Mouse (Mus musculus): ENCODE results near the gene Rnf7.

The Rnf7 gene

GRCm38 (mm10) chr9:96469556-96470265 is 8.8 kb downstream of the Rnf7 start:
- no peak for DNase-seq

GRCm38 (mm10) chr9:96463708-96464107 is 14.8 kb downstream of the Rnf7 start:
- DNase-seq, result peak; percentile 24

GRCm38 (mm10) chr9:96461607-96462006 is 16.9 kb downstream of the Rnf7 start:
- no peak for DNase-seq

- DNase-seq, result peak; percentile 55
Measured at GRCm38 (mm10) chr9:96460117-96460865, 18.2 kb downstream of the Rnf7 start.

DNA sequence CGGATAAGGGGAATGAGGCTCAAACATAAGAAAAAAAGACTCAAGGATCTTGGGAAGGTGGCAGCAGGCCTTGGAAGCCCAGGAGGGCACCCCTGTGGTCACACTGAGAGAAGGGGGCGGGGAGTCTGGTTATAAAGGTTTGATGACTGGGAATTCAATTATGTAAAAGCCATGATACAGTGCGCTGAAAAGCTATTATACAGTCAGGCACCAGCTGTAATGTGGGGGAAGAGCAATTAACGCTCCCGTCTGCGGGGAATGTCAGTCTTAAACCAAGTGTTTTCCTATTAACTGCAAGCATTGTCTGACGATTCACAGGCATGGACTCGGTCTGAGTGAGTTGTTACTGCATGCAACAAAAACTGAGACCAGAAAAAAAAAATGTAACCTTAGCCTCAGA is 22.9 kb downstream of the Rnf7 start:
- DNase-seq, result no peak

DNA sequence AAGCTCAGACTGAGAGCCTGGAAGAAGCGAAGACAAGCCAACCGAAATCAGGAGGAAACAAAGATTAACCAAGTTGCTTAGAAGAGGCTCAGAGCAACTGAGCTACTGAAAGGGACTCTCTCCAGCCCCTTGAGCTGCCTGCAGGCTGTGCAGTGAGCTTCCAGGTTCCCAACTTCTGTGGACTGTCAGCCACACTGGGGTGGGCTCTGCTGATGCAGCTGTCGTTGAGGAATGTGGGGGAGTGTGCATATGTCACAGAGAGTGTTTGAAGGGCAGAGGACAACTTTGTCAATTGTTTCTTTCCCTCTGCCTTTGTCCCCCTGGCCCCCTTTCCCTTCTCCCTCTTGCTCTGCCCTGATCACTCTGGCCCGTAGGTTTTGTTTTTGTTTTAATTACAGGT is 25.5 kb downstream of the Rnf7 start:
- DNase-seq, result no peak

DNA sequence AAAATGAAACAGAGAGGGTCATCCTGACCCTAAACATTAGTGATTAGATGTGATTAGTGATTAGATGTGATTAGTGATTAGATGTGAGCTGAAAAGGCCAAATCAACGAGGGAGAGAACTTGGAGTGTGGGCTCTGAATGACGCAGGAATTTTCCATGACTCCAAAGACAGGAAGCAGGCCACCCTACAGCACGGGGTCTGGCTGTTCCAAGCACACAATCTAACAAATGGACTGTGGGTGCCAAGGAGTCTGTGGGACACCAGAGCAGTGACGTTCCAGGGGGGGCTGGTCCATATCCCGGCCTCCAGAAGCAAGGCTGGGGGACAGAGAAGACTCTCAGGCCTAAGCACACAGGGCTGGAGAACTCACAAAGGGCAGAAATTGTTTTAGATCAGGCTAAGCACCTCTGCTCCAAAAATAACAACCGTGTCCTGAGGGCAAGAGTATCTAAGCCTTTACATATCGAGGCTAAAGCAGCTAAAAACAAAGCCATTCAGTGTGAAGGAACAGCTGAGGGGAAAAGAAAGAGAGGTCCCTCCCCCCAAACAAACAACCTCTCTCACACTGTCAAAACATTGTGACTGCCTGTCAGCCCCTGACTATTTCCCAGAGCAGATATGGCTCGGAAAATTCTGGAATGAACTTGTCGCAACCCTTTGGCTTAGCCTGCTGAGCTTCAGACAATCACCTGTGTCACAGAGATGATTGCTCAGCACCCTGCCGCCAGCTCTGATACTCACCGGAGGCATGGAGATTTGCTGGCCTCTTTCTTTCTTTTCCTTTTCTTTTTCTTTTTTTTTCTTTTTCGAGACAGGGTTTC is 27.4 kb downstream of the Rnf7 start:
- DNase-seq, result no peak

DNA sequence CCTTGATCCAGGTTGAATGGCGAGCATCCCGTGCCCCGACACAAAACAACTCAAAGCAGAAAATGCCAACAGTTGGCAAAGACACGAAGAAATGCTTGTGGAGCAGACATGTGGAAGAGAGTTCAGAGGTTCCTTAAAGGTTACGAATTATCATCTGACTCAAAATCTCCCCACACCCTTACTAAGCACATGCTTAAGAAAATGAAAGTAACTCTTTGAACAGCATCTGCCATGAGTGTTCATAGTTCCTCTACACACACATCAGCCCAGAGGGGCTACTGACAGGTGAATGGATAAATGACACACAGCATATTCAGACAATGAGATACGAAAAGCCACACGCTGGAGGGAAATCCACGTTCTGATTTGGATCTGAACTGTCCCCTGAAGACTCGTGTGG is 29.0 kb downstream of the Rnf7 start:
- DNase-seq, result no peak

DNA sequence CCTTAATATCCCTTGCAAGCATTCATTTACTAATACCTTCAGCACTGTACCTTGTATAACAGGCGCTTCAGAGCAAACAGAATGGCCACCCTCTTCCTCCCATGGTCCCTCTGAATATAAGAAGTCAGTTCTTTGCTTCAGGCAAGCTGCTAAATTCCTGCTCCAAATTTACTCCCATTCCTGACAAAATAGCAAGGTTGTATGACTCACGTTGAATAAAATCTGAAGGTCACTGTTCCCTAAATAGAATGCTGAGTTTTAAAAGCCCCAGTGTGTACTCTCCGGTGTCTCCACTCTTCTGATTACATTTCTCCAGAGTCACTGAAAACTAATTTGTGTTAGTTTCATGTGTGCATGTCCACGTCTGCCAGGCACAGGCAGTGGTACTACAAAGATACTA is 33.1 kb downstream of the Rnf7 start:
- no peak for DNase-seq

GRCm38 (mm10) chr9:96442081-96442480 is 36.4 kb downstream of the Rnf7 start:
- peak; percentile 88 for DNase-seq

- peak; percentile 56 for DNase-seq
Measured at GRCm38 (mm10) chr9:96438334-96438871, 40.1 kb downstream of the Rnf7 start.

DNA sequence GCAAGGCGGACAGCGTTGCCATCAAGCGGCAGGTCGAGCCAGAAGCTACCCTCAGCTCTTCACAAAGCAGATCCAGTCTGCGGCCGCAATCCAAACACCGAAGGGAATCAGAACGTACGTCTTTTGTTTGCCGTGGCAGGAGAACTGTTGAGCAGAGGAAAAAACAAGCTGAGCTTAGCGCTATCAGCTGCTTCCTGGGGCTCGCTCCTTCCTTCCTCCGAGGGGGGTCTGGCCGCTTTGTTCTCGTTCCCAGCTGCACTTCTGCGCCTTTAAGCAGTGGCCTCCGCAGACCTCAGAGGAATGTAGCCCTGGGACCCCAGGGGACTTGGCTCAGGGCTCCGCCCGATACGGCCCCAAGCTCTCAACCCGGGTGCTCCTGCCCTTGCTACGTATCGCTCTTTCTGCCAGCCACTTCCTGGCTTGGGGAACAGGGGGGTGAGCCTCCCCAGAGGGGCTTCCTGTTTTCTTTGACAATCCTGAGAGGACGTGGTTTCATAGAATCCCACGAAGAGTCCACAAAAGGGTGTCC is 40.6 kb downstream of the Rnf7 start:
- DNase-seq, result peak; percentile 77

GRCm38 (mm10) chr9:96436901-96437804 is 41.3 kb downstream of the Rnf7 start:
- peak; percentile 55 for DNase-seq

DNA sequence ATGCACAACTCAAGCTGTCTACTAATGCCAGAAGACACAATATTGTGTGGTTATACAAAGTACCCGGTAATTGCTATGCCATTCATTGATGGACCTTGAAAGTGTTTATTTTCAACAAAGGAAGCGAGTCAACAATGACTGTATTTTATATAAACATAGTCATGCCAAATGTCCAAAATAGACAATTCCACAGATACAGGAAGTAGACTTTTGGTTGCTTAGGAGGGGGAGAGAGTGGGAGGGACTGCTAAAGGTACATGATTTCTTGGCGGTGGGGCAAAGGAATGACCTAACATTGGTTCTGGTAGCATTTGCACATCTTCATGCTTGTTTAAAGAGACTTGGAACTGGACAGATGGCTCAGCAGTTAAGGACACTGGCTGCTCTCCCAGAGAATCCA is 45.9 kb downstream of the Rnf7 start:
- no peak for DNase-seq

- peak; percentile 86 for DNase-seq
Measured at GRCm38 (mm10) chr9:96431081-96431480, 47.4 kb downstream of the Rnf7 start.

DNA sequence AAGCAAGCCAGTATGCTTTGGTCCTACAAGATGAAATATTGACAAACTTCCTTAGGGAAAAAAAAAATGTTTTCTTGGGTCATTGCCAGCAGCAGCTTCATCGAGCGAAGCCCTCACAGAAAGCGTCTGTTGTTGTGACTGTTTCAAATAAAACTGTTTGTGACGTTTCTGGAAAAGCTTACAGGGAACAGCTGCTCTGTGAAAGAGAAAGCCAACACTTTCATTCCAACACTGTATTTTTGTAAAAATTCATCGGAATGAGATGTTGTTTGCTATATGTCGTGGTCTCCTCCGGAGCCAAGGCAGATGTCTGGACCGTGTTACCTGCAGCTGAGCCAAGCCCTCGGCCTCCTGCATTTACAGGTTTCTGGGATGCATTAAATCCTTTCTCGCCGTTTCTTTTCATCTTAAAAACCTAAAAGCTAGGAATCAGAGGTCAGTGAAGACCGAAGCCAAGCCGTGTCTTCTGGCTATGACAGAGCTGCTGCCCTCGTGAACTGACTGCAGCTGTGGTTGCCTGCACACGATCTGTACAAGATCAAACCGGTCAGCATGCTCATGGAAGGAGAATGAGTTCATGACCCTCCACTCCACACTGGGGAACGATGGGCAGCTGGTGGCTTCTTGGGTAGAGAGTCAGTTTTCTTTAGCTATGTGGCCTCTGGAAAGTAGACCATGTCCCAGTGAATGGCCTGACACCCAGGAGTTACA is 50.0 kb downstream of the Rnf7 start:
- no peak for DNase-seq

DNA sequence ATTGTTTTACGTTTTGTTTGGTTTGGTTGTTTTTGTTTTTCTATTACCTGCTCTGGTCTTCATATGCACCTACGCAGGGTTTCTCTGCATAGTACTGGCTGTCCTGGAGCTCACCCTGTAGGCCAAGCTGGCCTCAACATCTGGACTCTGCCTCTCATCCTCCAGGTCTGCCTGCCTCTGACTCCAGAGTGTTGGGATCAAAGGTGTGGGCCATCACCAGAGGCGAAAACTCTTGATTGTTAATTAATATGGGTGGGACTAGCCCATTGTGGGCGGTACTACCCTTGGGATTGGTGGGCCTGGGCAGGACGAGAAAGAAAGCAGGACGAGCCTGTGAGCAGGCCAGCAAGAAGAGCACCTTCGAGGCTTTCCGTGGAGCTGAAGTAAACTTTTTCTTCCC is 54.4 kb downstream of the Rnf7 start:
- DNase-seq, result no peak
